Mouse (Mus musculus) liver, adult 2 months (tissue): ENCODE measurements at regions not wholly inside any gene's neighbourhood (a gene's known extent, or its start where the extent isn't known, plus 50 kb on each side); places are given as distances from the start of the nearest gene placed in this dataset.

Experiments
- DNase-seq: peaks from one replicate; pipeline ENCODE4 v3.0.0-alpha.2; 2011; ENCODE audit warnings: low read depth, low spot score; ENCODE audit errors: extremely low read depth
- H3K27ac ChIP-seq: fragments of 200-500 bp; replicated peaks from 2 replicates; pipeline ENCODE4 v1.5.1; 2012; ENCODE audit warnings: low read depth, mild to moderate bottlenecking, control low read depth, inconsistent platforms, low read length; ENCODE audit not compliant: insufficient read depth
- H3K27me3 ChIP-seq: fragments of 200-500 bp; 2 replicates; pipeline ENCODE4 v1.6.1; 2012; ENCODE audit warnings: mild to moderate bottlenecking, moderate library complexity, low read length, inconsistent platforms; ENCODE audit not compliant: control insufficient read depth, insufficient read depth
- H3K36me3 ChIP-seq: fragments of 200-500 bp; 2 replicates; pipeline ENCODE4 v1.6.1; 2012; ENCODE audit warnings: low read length, inconsistent platforms; ENCODE audit not compliant: control insufficient read depth, insufficient read depth
- H3K4me1 ChIP-seq: fragments of 200-500 bp; 2 replicates; pipeline ENCODE4 v1.6.1; 2011; ENCODE audit warnings: low read length; ENCODE audit not compliant: control insufficient read depth, insufficient read depth
- H3K4me3 ChIP-seq: fragments of 200-500 bp; 2 replicates; pipeline ENCODE4 v1.5.1; 2011; ENCODE audit warnings: low read depth, mild to moderate bottlenecking, control low read depth, low read length, moderate library complexity; ENCODE audit not compliant: insufficient read depth
- H3K79me2 ChIP-seq: fragments of 200-500 bp; 2 replicates; pipeline ENCODE4 v1.6.1; 2012; ENCODE audit warnings: inconsistent platforms, mild to moderate bottlenecking, low read length, moderate library complexity; ENCODE audit not compliant: control insufficient read depth, insufficient read depth
- H3K9ac ChIP-seq: fragments of 200-500 bp; 2 replicates; pipeline ENCODE4 v1.6.1; 2012; ENCODE audit warnings: low read depth, mild to moderate bottlenecking, control low read depth, inconsistent platforms, low read length
- CTCF ChIP-seq: fragments of 200-500 bp; IDR thresholded peaks from 2 replicates; pipeline ENCODE4 v1.5.1; 2011; ENCODE audit warnings: low read depth, low read length, control low read depth
- POLR2A ChIP-seq: fragments of 200-500 bp; IDR thresholded peaks from 2 replicates; pipeline ENCODE4 v1.6.1; 2011; ENCODE audit warnings: low read length, control low read depth; ENCODE audit not compliant: insufficient read depth; ENCODE audit errors: extremely low read depth
- WGBS: fragments of 180-500 bp; shearing (Covaris S2); methylation state at CpG from one replicate; pipeline ENCODE4 v1.1.7; 2018; 5-methylcytosine and 5-hydroxymethylcytosine counted together

GRCm38 (mm10) chr5:62078998-62079397 lies 270.4 kb downstream of the G6pd2 start:
- H3K27ac ChIP-seq = no peak overlapping the region
- H3K4me1 ChIP-seq = no peaks in the 10 kb centered on the region
- DNase-seq = no peak
- no peaks in the 10 kb centered on the region for H3K36me3 ChIP-seq
- no peaks in the 10 kb centered on the region for H3K27me3 ChIP-seq
- no peaks in the 10 kb centered on the region for H3K79me2 ChIP-seq
- no peak overlapping the region for H3K4me3 ChIP-seq
- H3K9ac ChIP-seq = no peak overlapping the region
- no peak for TF ChIP-seq POLR2A
- no peak for TF ChIP-seq CTCF

- DNase-seq = no peak
- 97% methylated on average over 1 of the region's 1 CpGs for WGBS
Observed at GRCm38 (mm10) chr5:62089538-62089937, 280.9 kb downstream of the G6pd2 start.

GRCm38 (mm10) chr5:62096052-62096451 lies 287.4 kb downstream of the G6pd2 start:
- Histone ChIP-seq H3K9ac (no peak overlapping the region), H3K4me3 (no peak overlapping the region), H3K79me2 (no peaks in the 10 kb centered on the region), H3K27me3 (no peaks in the 10 kb centered on the region), H3K36me3 (no peaks in the 10 kb centered on the region), H3K27ac (no peak overlapping the region), H3K4me1 (no peaks in the 10 kb centered on the region)
- TF ChIP-seq CTCF = no peak
- no peak for TF ChIP-seq POLR2A
- DNase-seq = no peak

More at GRCm38 (mm10) chr5:62089538-62089937, 280.9 kb downstream of the G6pd2 start:
- H3K4me3 ChIP-seq = no peak overlapping the region
- no peaks in the 10 kb centered on the region for H3K4me1 ChIP-seq
- no peak for TF ChIP-seq CTCF
- no peak for TF ChIP-seq POLR2A
- no peaks in the 10 kb centered on the region for H3K27me3 ChIP-seq
- H3K79me2 ChIP-seq = no peaks in the 10 kb centered on the region
- H3K36me3 ChIP-seq = no peaks in the 10 kb centered on the region
- H3K27ac ChIP-seq = no peak overlapping the region
- no peak overlapping the region for H3K9ac ChIP-seq

GRCm38 (mm10) chr5:62113226-62113625 lies 304.6 kb downstream of the G6pd2 start:
- Histone ChIP-seq H3K9ac (no peak overlapping the region), H3K4me3 (no peak overlapping the region), H3K27me3 (no peaks in the 10 kb centered on the region), H3K79me2 (no peaks in the 10 kb centered on the region), H3K36me3 (no peaks in the 10 kb centered on the region), H3K4me1 (no peaks in the 10 kb centered on the region), H3K27ac (no peak overlapping the region)
- 59% methylated on average over 1 of the region's 1 CpGs for WGBS
- TF ChIP-seq CTCF (no peak), POLR2A (no peak)
- DNase-seq = no peak

- TF ChIP-seq POLR2A (no peak), CTCF (no peak)
- Histone ChIP-seq H3K4me1 (no peaks in the 10 kb centered on the region), H3K27ac (no peak overlapping the region), H3K36me3 (no peaks in the 10 kb centered on the region), H3K9ac (no peak overlapping the region), H3K79me2 (no peaks in the 10 kb centered on the region), H3K27me3 (no peaks in the 10 kb centered on the region), H3K4me3 (no peak overlapping the region)
- no peak for DNase-seq
- WGBS = 91% methylated on average over 1 of the region's 1 CpGs
Observed at GRCm38 (mm10) chr5:62113664-62114063, 305.0 kb downstream of the G6pd2 start.

GRCm38 (mm10) chr5:62145178-62145577 lies 336.6 kb downstream of the G6pd2 start:
- H3K79me2 ChIP-seq = no peaks in the 10 kb centered on the region
- H3K9ac ChIP-seq = no peak overlapping the region
- TF ChIP-seq POLR2A (no peak), CTCF (no peak)
- H3K4me3 ChIP-seq = no peak overlapping the region
- H3K27ac ChIP-seq = no peak overlapping the region
- no peaks in the 10 kb centered on the region for H3K4me1 ChIP-seq
- no peaks in the 10 kb centered on the region for H3K27me3 ChIP-seq
- DNase-seq = no peak
- no peaks in the 10 kb centered on the region for H3K36me3 ChIP-seq
